Mouse (Mus musculus): ENCODE measurements at regions not wholly inside any gene's neighbourhood (a gene's known extent, or its start where the extent isn't known, plus 50 kb on each side); places are given as distances from the start of the nearest gene placed in this dataset.

DNA sequence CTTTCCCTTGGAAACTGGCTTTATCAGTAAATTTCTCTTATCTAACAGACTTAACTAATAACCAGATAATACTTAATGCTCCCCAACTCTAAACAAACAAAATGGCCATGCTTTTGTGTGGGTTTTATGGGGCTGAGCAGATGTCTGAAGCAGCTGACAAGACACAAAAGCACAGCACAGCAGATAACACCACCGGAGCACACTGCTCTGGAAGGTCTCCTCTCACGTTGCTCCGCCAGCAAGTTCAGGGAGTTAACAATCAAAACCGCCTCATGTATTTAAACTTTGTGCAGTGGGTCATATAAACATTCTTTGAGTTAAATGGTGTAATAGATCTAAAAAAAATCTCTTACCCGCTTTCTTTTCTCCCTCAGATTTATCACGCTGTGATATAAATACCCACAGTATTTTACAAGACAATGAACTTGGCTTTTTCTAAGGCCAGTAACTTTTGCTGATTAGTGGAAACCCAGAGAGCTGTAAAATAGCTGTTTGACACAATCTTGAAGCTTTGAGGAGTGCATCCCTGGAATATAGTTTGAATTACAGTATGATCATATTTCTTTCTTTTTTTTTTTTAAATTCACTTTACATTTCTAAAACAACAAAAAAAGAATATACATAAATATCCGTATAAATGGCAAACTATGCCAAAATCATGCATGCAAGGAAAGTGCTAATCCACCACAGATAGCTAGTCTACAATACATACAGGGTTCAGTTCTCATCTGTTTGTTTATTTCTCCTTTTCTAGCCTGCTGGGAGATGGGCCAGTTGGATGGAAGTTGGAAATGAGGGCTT, 305.9 kb downstream of the Epha7 start:
- Histone ChIP-seq H3K4me1 (ENCODE audit: control insufficient read depth, insufficient read depth, low read length) (peaks cover 14% of the 10 kb centered on the region), H3K9me3 (ENCODE audit: control insufficient read depth, low read length) (no peaks in the 10 kb centered on the region), H3K4me3 (replicated peaks; ENCODE audit: low read length) (no peak overlapping the region), H3K4me2 (replicated peaks; ENCODE audit: low read depth, low read length, severe bottlenecking) (no peak overlapping the region), H3K27me3 (ENCODE audit: control insufficient read depth, insufficient read depth, low read length) (no peaks in the 10 kb centered on the region), H3K36me3 (ENCODE audit: control insufficient read depth, insufficient read depth, low read length) (no peaks in the 10 kb centered on the region), H3K27ac (replicated peaks; ENCODE audit: low read depth, low read length) (peak overlapping the region; percentile 46; the same call in 1 of the 2 replicates), H3K9ac (ENCODE audit: low read depth, low read length, severe bottlenecking) (no peak overlapping the region)
- no peak for TF ChIP-seq POLR2A (IDR thresholded peaks at IDR 0.05; ENCODE audit: borderline replicate concordance, extremely low read depth, insufficient read depth, insufficient read length)
- ATAC-seq (ENCODE audit: low FRiP score, low read depth) (peak; percentile 62; the same call in 1 of the 2 replicates), DNase-seq (ENCODE audit: low spot score) (no peak)
- 33% methylated on average over 7 of the region's 7 CpGs for WGBS

DNA sequence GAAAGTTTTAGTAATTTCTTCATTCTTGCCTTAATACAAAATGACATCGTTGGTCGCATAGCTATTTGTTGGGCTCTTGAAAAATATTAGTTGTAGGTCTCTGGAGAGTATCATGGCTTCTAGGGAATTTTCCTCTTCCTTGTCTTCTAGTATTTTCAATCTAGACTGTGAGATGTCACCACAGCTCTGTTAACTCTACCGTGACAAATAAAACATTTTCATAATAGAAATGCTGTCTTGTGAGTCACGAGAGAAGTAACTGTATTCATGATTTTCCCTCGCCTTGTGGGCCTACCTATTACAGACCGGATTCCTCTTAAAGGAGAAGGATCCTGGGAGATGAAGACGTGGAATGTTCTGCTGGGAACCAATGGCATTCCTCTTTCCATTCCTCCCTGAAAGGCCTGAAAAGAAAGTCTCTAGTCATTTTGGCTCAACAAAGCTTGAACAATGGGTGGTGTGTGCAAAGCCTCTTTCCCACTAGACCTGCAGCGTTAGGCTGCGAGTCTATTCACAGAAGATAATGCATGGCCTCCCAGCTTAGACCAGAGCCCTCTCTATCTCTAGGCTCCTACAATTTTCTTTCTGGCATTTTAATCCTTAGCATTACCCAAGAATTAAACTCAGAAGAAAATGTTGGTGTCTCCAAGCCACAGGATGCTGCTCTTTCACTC, 306.7 kb downstream of the Epha7 start:
- no peak overlapping the region for H3K9ac ChIP-seq (ENCODE audit: low read depth, low read length, severe bottlenecking)
- no peaks in the 10 kb centered on the region for H3K27me3 ChIP-seq (ENCODE audit: control insufficient read depth, insufficient read depth, low read length)
- H3K9me3 ChIP-seq (ENCODE audit: control insufficient read depth, low read length), result no peaks in the 10 kb centered on the region
- ATAC-seq (ENCODE audit: low FRiP score, low read depth) (no peak), DNase-seq (ENCODE audit: low spot score) (no peak)
- H3K4me2 ChIP-seq (replicated peaks; ENCODE audit: low read depth, low read length, severe bottlenecking), result no peak overlapping the region
- no peak overlapping the region for H3K4me3 ChIP-seq (replicated peaks; ENCODE audit: low read length)
- H3K4me1 ChIP-seq (ENCODE audit: control insufficient read depth, insufficient read depth, low read length), result peaks cover 14% of the 10 kb centered on the region
- no peak for TF ChIP-seq POLR2A (IDR thresholded peaks at IDR 0.05; ENCODE audit: borderline replicate concordance, extremely low read depth, insufficient read depth, insufficient read length)
- WGBS, result 80% methylated on average over 9 of the region's 9 CpGs
- no peak overlapping the region for H3K27ac ChIP-seq (replicated peaks; ENCODE audit: low read depth, low read length)
- H3K36me3 ChIP-seq (ENCODE audit: control insufficient read depth, insufficient read depth, low read length), result no peaks in the 10 kb centered on the region

DNA sequence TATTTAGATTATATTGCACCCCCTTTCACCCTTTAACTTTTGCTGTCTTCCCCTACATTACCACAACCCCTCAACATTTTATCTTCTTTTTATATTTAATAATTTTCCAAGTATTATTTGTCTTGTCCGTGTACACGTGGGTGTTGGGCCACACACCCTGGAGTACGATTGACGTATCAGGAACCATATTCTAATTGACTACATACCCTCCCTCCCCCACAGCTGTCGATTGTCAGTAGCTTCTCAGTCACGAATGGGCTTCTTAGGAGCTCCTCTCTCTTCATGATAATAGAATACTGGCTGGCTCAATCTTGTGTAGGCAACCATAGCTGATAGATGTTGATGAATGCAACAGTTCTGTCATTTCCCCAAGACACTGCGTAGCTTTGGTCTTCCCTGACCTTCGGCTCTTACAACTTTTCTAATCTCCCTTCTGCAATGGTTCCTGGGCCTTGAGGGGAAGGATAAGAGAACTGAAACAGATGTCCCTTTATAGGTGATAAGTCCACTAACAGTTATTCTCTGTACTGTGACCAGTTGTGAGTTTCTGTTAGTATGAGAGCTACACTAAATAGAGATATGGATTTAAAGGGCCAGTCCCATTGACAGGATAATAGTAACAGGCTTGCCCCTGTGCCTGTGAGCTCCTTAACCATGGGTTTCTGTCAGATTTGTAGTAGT, 310.9 kb downstream of the Epha7 start:
- DNase-seq (ENCODE audit: low spot score) (no peak), ATAC-seq (ENCODE audit: low FRiP score, low read depth) (no peak)
- Histone ChIP-seq H3K9ac (ENCODE audit: low read depth, low read length, severe bottlenecking) (no peak overlapping the region), H3K36me3 (ENCODE audit: control insufficient read depth, insufficient read depth, low read length) (no peaks in the 10 kb centered on the region), H3K27ac (replicated peaks; ENCODE audit: low read depth, low read length) (no peak overlapping the region), H3K4me3 (replicated peaks; ENCODE audit: low read length) (no peak overlapping the region), H3K9me3 (ENCODE audit: control insufficient read depth, low read length) (no peaks in the 10 kb centered on the region), H3K4me1 (ENCODE audit: control insufficient read depth, insufficient read depth, low read length) (0 out of 2 replicates have a peak, but pooled peaks cover 4% of the 10 kb centered on the region), H3K4me2 (replicated peaks; ENCODE audit: low read depth, low read length, severe bottlenecking) (no peak overlapping the region), H3K27me3 (ENCODE audit: control insufficient read depth, insufficient read depth, low read length) (no peaks in the 10 kb centered on the region)
- TF ChIP-seq POLR2A (IDR thresholded peaks at IDR 0.05; ENCODE audit: borderline replicate concordance, extremely low read depth, insufficient read depth, insufficient read length), result no peak
- 89% methylated on average over 8 of the region's 8 CpGs for WGBS

DNA sequence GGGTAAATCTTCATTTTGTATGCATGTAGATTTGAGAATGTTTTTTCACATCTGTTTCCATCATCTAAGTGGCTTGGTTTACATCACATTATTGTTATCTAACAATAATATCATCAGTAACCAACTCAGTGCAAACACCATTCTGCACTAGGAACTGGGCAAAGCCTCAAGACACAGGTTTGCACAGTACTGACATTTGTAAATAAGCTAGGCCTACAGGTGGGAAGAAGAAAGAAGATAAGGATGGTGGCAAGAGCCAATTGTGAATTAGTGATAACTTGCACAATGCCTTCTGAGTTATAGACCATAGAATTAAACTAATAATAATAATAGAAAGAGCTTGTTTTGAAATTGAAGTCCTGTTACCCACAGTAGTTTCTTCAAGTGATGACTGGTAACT, 317.6 kb downstream of the Epha7 start:
- ATAC-seq (ENCODE audit: low FRiP score, low read depth), result no peak

More for the DNA sequence above, 317.6 kb downstream of the Epha7 start:
- TF ChIP-seq POLR2A (IDR thresholded peaks at IDR 0.05; ENCODE audit: borderline replicate concordance, extremely low read depth, insufficient read depth, insufficient read length), result no peak
- Histone ChIP-seq H3K9me3 (ENCODE audit: control insufficient read depth, low read length) (no peaks in the 10 kb centered on the region), H3K4me2 (replicated peaks; ENCODE audit: low read depth, low read length, severe bottlenecking) (no peak overlapping the region), H3K4me3 (replicated peaks; ENCODE audit: low read length) (no peak overlapping the region), H3K27ac (replicated peaks; ENCODE audit: low read depth, low read length) (no peak overlapping the region), H3K27me3 (ENCODE audit: control insufficient read depth, insufficient read depth, low read length) (no peaks in the 10 kb centered on the region), H3K36me3 (ENCODE audit: control insufficient read depth, insufficient read depth, low read length) (no peaks in the 10 kb centered on the region), H3K9ac (ENCODE audit: low read depth, low read length, severe bottlenecking) (no peak overlapping the region), H3K4me1 (ENCODE audit: control insufficient read depth, insufficient read depth, low read length) (peaks cover 7% of the 10 kb centered on the region; the same call in 1 of the 2 replicates)
- DNase-seq (ENCODE audit: low spot score), result no peak

Data from limb, embryonic 14.5 days (tissue).